In genomic region chr5:18564246-18564645, GRCm38 (mm10) we compare ENCODE assay signal across 32 mouse cellular contexts.
"Had no signal": no experiment of that assay in that cellular context is flagged by ENCODE, and none has a peak within 500 bp of the region (broad histone marks: within the 10 kb centered on the region; RNA-seq: fewer than 3 reads in every experiment).

No protein-coding gene starts in this region.

- H3K4me1 ChIP-seq: limb, embryonic 10.5 days; limb, embryonic 12.5 days; limb, embryonic 13.5 days; limb, embryonic 15.5 days; liver, embryonic 13.5 days; liver, embryonic 15.5 days; lung, embryonic 15.5 days; megakaryocyte, embryonic 14.5 days; midbrain, embryonic 12.5 days; midbrain, embryonic 13.5 days; midbrain, embryonic 15.5 days; neural tube, embryonic 12.5 days; neural tube, embryonic 13.5 days had no signal

- H3K27me3 ChIP-seq: limb, embryonic 12.5 days; limb, embryonic 13.5 days; limb, embryonic 15.5 days; liver, embryonic 13.5 days; liver, embryonic 15.5 days; lung, embryonic 15.5 days; megakaryocyte, embryonic 14.5 days; midbrain, embryonic 12.5 days; midbrain, embryonic 13.5 days; midbrain, embryonic 15.5 days; neural tube, embryonic 12.5 days; neural tube, embryonic 13.5 days had no signal

- H3K4me2 ChIP-seq: limb, embryonic 12.5 days; limb, embryonic 13.5 days; limb, embryonic 15.5 days; liver, embryonic 11.5 days; liver, embryonic 13.5 days; liver, embryonic 15.5 days; lung, embryonic 14.5 days; lung, embryonic 15.5 days; midbrain, embryonic 11.5 days; midbrain, embryonic 12.5 days; midbrain, embryonic 13.5 days; midbrain, embryonic 15.5 days; neural tube, embryonic 12.5 days; neural tube, embryonic 13.5 days had no signal

- H3K9me3 ChIP-seq: limb, embryonic 10.5 days; limb, embryonic 12.5 days; limb, embryonic 13.5 days; limb, embryonic 15.5 days; liver, embryonic 13.5 days; liver, embryonic 15.5 days; lung, embryonic 15.5 days; megakaryocyte, embryonic 14.5 days; midbrain, embryonic 10.5 days; midbrain, embryonic 12.5 days; midbrain, embryonic 13.5 days; midbrain, embryonic 15.5 days; neural tube, embryonic 12.5 days; neural tube, embryonic 13.5 days had no signal

- H3K9ac ChIP-seq: limb, embryonic 12.5 days; limb, embryonic 13.5 days; limb, embryonic 15.5 days; liver, embryonic 13.5 days; liver, embryonic 14.5 days; liver, embryonic 15.5 days; liver, postnatal 0 days; lung, embryonic 14.5 days; lung, embryonic 15.5 days; midbrain, embryonic 12.5 days; midbrain, embryonic 13.5 days; midbrain, embryonic 15.5 days; neural tube, embryonic 12.5 days; neural tube, embryonic 13.5 days had no signal

- H3K36me3 ChIP-seq: limb, embryonic 10.5 days; limb, embryonic 12.5 days; limb, embryonic 13.5 days; limb, embryonic 15.5 days; liver, embryonic 13.5 days; liver, embryonic 15.5 days; lung, embryonic 15.5 days; midbrain, embryonic 10.5 days; midbrain, embryonic 12.5 days; midbrain, embryonic 13.5 days; midbrain, embryonic 15.5 days; neural tube, embryonic 12.5 days; neural tube, embryonic 13.5 days had no signal

- DNase-seq: left cerebral cortex, postnatal 4 days; liver; liver, embryonic 13.5 days; liver, postnatal 0 days; lung, adult 18-20 months; lung, adult 2 months; lung, embryonic 14.5 days; lung, postnatal 10 days; lung, postnatal 14 days; lung, postnatal 36 days; lung, postnatal 4 days; midbrain, embryonic 14.5 days had no signal

- ATAC-seq: liver, postnatal 0 days; lung, postnatal 0 days; midbrain, embryonic 13.5 days; midbrain, embryonic 15.5 days; midbrain, embryonic 16.5 days had no signal

- H3K4me3 ChIP-seq: limb, embryonic 10.5 days; limb, embryonic 12.5 days; limb, embryonic 13.5 days; limb, embryonic 15.5 days; liver, embryonic 13.5 days; liver, embryonic 15.5 days; lung, embryonic 15.5 days; megakaryocyte, embryonic 14.5 days; midbrain, embryonic 10.5 days; midbrain, embryonic 12.5 days; midbrain, embryonic 13.5 days; midbrain, embryonic 15.5 days; myocyte; neural tube, embryonic 12.5 days; neural tube, embryonic 13.5 days had no signal

- H3K27ac ChIP-seq: limb, embryonic 10.5 days; limb, embryonic 12.5 days; limb, embryonic 13.5 days; limb, embryonic 15.5 days; liver, embryonic 13.5 days; liver, embryonic 14.5 days; liver, embryonic 15.5 days; lung, embryonic 15.5 days; macrophage; midbrain, embryonic 10.5 days; midbrain, embryonic 12.5 days; midbrain, embryonic 13.5 days; midbrain, embryonic 15.5 days; neural tube, embryonic 12.5 days; neural tube, embryonic 13.5 days had no signal
